Mouse (Mus musculus) spleen, postnatal 4 days (tissue): ENCODE results near the gene Gm21983.

ENCODE experiments used
- DNase-seq, 2 experiments: peaks; one replicate each; pipeline ENCODE4 v3.0.0; 2022; ENCODE audit warnings: low spot score in 2 of 2

The Gm21983 gene

GRCm38 (mm10) chr7:27180837-27181695 is at the start of gene Gm21983, which contains the start of gene Mia:
Gm21983 (minus strand) TSS chr7:27181086.
Mia (minus strand) TSS chr7:27181157.
- DNase-seq = peak in 1 of 2 experiments; percentile 47

- DNase-seq = peak in 1 of 2 experiments; percentile 59
Measured at GRCm38 (mm10) chr7:27228865-27229264, 48.0 kb upstream of the Gm21983 start.

DNA sequence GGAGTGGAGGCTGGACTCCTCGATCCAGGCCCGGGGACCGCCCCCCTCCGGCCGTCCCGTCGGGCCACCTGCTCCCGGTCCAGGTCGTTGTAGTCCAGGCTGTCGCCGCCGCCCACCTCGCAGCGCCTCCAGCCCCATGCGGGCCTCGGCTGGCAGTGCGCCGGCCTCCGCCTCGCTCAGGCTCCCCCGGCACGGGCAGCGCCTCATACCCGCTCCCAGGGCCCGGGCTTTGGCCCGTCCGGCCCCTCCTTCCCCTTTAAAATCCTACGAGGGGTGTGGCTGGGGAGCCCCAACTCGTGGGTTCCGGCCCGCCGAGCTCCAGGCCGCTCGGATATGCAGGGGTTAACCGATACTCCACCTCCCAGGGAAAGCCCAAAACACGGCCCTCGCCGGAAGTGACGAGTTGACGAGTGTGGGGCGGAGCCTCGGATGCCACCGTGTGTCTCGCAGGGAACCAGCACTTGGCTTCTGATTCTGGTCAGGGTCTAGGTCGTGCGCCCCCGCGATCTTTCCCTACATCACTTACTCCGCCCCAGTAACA is 47.5 kb upstream of the Gm21983 start, which contains the start of gene Itpkc:
TSS of gene Itpkc (minus strand) at position 381 of the 541 bp plus-strand sequence.
- peak; percentile 86 to 93 for DNase-seq

DNA sequence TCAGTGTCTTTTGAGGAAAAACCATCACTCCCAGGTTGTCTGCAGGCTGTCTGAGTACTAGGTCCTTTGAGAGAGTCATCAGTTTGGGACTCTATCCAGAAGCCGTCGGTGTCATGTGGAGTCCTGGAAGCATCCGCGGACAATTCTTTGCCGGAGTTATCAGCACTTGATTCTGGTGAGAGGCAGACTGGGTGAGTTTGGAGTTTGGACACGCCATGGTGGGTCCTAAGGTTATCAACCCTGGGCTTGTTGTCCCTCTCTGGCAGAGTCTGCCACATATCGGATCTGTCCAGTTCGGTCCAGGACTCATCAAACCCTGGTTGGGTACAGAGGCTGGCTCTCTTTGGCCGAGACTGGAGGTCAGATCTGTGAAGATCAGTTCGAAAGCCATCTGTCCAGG is 46.8 kb upstream of the Gm21983 start:
- DNase-seq = no peak

DNA sequence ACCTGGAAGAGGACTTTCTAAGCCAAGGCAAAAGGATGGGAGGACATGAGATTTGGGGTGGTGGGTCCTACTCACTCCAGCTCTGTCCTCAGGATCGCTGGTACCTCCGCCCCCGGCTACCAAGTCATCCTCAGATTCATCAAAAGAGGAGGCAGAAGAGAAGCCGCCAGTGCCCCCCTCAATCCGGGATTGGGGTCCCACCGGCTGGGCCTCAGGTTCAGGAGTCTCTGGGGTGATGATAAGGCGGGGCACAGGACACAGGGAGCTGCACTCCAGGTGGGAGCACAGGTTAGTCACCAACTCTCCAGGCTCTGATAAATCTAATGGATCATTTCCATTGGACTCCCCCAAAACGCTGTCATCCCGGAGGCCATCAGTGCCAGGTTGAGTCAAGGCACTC is 46.4 kb upstream of the Gm21983 start:
- DNase-seq = peak in 1 of 2 experiments; percentile 60

DNA sequence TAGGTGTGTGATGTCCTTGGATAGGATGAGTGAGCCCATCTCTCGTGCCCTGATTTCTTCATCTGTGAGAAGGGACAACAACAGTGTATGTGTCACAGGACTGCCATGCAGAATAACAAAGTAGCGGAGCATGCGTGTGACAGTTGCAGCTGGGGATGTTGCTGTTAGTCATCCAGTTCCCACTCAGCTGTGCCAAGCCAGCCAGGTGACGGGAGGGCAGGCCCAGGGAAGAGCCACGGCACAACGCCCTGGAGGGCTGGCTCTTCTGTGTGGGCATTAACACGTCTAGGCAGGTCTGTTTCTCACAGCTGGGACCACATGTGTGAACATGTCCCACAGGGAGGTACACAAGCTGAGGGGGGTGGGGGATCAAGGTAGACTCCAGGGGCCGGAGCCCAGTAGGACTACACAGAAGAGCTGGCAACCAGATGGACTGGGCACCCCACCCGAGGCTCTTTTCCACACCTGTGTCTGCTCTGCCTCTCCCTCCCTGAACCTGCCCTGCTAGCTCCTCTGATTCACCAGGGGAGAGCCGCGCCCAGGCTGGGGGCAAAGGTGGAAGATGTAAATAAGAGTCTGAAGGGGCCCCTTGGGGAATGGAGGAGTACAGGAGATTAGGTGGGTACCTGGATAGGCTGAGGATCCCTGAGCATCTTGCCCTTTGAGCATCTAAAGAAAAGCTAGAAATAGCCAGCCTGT is 44.1 kb upstream of the Gm21983 start:
- DNase-seq = peak in 1 of 2 experiments; percentile 55

GRCm38 (mm10) chr7:27222538-27222937 is 41.7 kb upstream of the Gm21983 start:
- no peak for DNase-seq

- no peak for DNase-seq
Measured at GRCm38 (mm10) chr7:27221939-27222338, 41.1 kb upstream of the Gm21983 start.

DNA sequence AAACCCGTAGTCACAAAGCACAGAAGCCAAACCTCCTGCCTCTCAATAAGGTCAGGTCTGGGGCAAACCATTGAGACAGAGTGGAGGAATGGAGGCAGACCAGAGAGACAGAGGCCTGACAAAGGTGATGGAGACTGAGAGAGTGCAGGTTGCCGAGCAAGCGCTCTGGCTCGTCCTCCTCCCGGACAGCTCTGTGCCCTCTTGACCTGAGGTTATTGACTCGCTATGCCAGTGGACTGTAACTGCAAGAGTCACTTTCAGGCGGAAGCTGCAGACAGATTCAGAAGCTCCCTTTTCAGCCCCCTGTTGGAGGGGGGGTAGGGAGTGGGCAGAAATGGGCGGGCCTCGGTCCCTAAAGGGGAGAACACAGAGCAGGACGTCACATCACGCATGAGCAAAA is 39.1 kb upstream of the Gm21983 start:
- DNase-seq = no peak

GRCm38 (mm10) chr7:27218586-27218985 is 37.7 kb upstream of the Gm21983 start:
- DNase-seq = no peak

GRCm38 (mm10) chr7:27212626-27213025 is 31.7 kb upstream of the Gm21983 start:
- DNase-seq = no peak

DNA sequence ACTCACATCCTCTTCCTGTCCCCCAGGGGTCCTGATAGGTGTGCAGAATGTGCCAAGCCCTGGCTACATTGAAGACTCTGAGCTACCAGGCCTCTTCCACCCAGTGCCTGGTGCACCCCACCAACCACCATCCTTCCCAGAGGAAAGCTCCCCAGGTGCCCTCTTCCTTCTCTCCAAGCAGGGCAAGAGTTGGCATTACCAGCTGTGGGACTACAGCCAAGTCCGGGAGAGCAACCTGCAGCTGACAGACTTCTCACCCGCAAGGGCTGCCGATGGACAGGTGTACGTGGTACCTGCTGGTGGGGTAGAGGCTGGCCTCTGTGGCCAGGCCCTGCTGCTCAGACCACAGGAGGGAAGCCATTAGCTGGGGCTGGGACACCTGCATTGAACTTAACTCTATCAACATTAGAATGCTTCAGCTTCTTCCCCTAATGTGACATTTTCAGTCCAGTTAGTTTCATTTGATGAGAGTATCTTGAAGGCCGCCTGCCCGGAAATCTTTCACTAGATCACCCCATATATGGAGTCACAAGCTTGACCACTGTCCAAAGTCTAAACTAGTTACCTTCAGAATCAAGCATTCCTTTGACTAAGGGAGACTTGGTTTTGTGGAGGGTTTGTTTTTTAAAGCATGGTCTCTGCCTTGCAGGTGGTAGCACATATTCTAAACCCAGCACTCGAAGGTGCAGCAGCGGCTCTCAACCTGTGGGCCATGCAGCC is 23.0 kb upstream of the Gm21983 start:
- no peak for DNase-seq

GRCm38 (mm10) chr7:27198779-27199178 is 17.9 kb upstream of the Gm21983 start:
- DNase-seq = no peak

- DNase-seq = no peak
Measured at GRCm38 (mm10) chr7:27198355-27198754, 17.5 kb upstream of the Gm21983 start.

DNA sequence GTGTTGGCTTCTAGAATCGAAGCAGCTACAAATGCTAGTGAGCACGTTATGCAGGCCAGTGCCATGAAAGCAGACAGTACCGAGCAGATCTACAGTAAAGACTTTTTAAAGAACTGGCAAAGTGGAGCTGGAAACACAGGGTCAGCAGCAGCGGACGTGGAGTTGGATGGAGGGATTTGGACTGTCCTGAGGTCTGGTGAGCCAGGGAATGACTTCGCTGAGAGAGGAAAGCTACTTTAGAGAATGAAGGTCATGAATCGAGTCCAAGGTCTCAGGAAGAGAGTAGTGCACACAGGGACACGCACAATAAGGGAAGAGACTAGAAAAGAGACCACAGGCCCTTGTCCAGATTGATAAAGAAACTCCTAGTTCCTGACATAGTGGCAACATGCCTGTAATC is 16.7 kb upstream of the Gm21983 start:
- DNase-seq = no peak

DNA sequence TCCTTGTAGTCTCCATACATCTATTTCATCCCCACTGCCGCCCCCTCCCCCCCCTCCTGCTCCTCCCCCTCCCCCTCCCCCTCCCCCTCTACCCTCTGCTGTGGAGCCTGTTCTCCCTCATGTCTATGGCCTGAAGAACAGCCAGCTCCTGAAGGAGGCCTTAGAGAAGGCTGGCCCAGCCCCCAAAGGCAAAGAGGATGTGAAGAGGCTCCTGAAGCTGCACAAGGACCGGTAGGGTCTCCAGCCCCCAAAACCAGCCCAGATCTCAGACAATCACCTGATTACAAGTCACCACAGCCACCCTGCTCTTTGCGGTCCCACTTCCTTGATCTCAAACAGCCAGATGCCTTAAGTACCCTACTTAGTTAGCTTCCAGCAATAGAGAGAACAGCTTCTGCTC is 16.2 kb upstream of the Gm21983 start:
- no peak for DNase-seq

DNA sequence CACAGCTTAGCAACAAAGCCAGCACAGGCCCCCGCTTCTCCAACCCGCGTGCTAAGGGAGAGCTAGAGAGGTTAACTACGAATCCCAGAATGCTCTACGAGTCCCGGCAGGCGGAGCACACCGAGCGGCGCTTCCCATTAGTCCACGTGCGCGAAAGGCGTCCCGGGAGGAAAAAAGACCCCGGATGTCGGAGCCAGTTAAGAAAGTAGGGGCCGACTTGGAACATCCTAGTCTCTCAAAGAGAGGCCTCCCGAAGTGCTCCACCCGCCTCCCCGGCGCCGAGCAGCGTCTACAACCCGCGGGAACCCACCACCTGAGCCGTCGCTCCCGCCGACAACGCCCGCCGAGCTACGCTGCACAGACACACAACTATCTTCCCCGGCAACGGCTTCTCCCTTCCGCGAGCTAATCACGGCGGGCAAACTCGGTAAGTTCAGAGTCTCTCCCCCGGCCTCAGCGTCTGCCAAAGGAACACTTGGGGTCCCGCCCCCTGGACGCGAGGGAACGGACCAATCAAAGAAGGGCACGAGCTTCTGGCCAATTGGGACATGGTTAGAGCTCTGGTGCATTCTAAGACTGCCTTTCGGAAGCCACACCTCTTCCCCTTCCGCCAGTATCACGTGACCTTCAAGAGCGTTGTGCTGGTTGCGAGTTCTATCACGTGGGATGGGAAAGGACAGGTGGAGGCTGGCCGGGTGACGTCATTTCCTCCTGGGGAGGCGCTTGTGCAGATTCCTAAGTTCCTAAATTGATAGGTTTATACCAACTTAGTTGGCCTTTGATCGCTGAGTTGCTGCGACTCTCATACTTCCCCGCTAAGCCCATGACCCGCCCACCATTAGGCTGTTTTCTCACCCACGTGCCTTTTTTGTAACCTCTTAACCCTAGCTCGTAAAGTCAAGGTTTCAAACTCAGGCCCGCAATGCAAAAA is 15.1 kb upstream of the Gm21983 start, which contains the start of the genes BC024978 and Snrpa:
TSS of gene BC024978 (plus strand) at position 101 of the 931 bp plus-strand sequence.
TSS of gene Snrpa (minus strand) at position 591 of the 931 bp plus-strand sequence.
- DNase-seq = peak; percentile 91 to 94

DNA sequence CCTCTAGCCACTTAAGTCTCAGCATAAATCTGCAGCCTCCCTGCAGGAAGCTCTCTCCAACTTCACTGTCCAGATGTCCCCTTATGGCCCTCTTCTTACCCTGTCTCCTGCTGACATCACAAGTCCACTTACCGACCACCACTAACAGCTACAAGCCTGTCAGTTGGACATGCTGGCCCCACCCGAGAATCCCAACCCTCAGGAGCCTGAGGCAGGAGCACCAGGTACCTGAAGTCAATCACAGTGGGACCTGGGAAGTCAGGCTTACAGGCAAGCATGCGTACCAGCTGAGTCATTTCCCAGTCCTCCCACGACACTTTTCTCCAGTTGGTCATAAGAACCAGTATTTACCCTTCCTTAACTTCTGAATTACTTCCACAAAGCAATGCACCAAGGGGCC is 12.8 kb upstream of the Gm21983 start:
- no peak for DNase-seq

DNA sequence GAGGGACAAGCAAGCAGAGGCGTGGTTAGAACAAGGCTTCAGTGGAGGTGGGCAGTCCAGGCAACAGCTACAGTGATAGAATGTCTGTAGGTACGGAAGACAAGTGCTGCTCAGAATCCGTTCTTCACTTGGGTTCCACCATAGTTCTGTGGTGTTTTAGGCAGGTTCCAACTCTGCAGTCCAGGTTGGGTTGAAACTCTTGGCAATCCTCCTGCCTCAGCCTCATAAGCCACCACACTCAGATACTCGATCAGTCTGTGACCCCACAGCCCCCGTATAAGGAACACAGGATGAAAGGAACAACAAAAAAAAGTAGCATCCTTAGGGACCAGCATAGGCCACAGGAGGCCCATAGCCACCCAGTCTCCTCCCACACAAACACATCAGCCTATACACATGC is 11.5 kb upstream of the Gm21983 start:
- no peak for DNase-seq

DNA sequence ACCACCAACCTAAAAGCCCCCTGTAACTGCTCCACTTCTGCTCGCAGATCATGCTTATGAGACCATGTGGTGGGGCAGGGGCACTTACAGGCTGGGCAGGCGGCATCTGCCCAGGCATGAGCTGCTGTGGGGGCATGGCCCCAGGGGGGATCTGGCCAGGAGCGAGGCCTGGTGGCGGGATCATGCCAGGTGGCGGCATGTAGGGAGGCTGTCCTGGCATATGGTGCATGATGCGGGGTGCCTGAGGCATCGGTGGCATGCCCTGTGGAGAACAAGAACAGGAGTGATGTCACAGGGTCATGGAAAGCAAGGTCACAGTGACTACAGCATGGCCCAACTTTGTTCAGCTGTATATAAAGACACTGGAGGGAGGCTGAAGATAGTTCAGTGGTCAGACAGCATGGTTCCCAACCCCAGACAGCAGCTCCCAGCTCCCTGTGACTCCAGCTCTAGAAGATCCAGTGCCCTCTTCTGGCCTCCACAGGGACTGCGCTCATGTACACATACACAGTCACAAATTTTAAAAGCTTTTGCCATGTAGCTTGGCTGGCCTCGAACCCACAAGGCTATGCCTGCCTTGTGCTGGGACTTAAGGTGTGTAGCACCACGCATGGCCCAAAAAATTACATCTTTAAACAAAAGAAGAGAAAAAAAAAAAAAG is 8.5 kb upstream of the Gm21983 start:
- DNase-seq = peak in 1 of 2 experiments; percentile 13
